Mouse (Mus musculus): ENCODE measurements around the gene Scp2d1. TPM values are rescaled to one million over a fixed set of nuclear protein-coding genes. Genes with fewer than 3 reads are reported as not detected.
A peak's percentile ranks its signal among the peaks of the same experiment; 100 is the strongest.

Scp2d1 gene
- total and polyA plus RNA-seq, 3 experiments, result not detected

GRCm38 (mm10) chr2:144807766-144808754, 15.4 kb upstream of the Scp2d1 start:
- intact Hi-C loops (cut with DNase I), result no loop called here
- no peaks in the 10 kb centered on the region for H3K4me1 ChIP-seq (ENCODE audit: control insufficient read depth, insufficient read depth, low read length)
- no peak for DNase-seq
- H3K27me3 ChIP-seq (ENCODE audit: control insufficient read depth, insufficient read depth, low read length), result no peaks in the 10 kb centered on the region
- no peaks in the 10 kb centered on the region for H3K79me2 ChIP-seq (replicated peaks; ENCODE audit: control insufficient read depth, insufficient read depth, low read length)
- H3K36me3 ChIP-seq (ENCODE audit: control insufficient read depth, insufficient read depth, low read length), result no peaks in the 10 kb centered on the region
- H3K27ac ChIP-seq, result no peak overlapping the region
- H3K4me3 ChIP-seq, result no peak overlapping the region
- 71% methylated on average over 15 of the region's 15 CpGs for WGBS
- TF ChIP-seq EP300 (IDR thresholded peaks at IDR 0.05; ENCODE audit: insufficient read depth, low read depth, low read length), result no peak
- no peak for TF ChIP-seq CTCF (IDR thresholded peaks at IDR 0.05)
- TF ChIP-seq POLR2A (IDR thresholded peaks at IDR 0.05; ENCODE audit: insufficient read depth, low read depth, low read length), result no peak
- H3K9ac ChIP-seq (ENCODE audit: low read depth, low read length), result no peak overlapping the region

- H3K27ac ChIP-seq, result no peak overlapping the region
- H3K27me3 ChIP-seq (ENCODE audit: control insufficient read depth, insufficient read depth, low read length), result no peaks in the 10 kb centered on the region
- H3K9ac ChIP-seq (ENCODE audit: low read depth, low read length), result no peak overlapping the region
- 67% methylated on average over 8 of the region's 8 CpGs for WGBS
- TF ChIP-seq POLR2A (IDR thresholded peaks at IDR 0.05; ENCODE audit: insufficient read depth, low read depth, low read length) (no peak), CTCF (IDR thresholded peaks at IDR 0.05) (no peak), EP300 (IDR thresholded peaks at IDR 0.05; ENCODE audit: insufficient read depth, low read depth, low read length) (no peak)
- no peak overlapping the region for H3K4me3 ChIP-seq
- no peaks in the 10 kb centered on the region for H3K4me1 ChIP-seq (ENCODE audit: control insufficient read depth, insufficient read depth, low read length)
- no peak for DNase-seq
- no peaks in the 10 kb centered on the region for H3K79me2 ChIP-seq (replicated peaks; ENCODE audit: control insufficient read depth, insufficient read depth, low read length)
- intact Hi-C loops (cut with DNase I), result no loop called here
- no peaks in the 10 kb centered on the region for H3K36me3 ChIP-seq (ENCODE audit: control insufficient read depth, insufficient read depth, low read length)
Observed at GRCm38 (mm10) chr2:144828457-144828985, 5.1 kb downstream of the Scp2d1 start.

- intact Hi-C loops (cut with DNase I), result no loop called here
- 76% methylated on average over 5 of the region's 5 CpGs for WGBS
- DNase-seq, result no peak
- no peaks in the 10 kb centered on the region for H3K79me2 ChIP-seq (replicated peaks; ENCODE audit: control insufficient read depth, insufficient read depth, low read length)
- H3K4me3 ChIP-seq, result no peak overlapping the region
- H3K27me3 ChIP-seq (ENCODE audit: control insufficient read depth, insufficient read depth, low read length), result no peaks in the 10 kb centered on the region
- no peak overlapping the region for H3K9ac ChIP-seq (ENCODE audit: low read depth, low read length)
- TF ChIP-seq CTCF (IDR thresholded peaks at IDR 0.05) (no peak), EP300 (IDR thresholded peaks at IDR 0.05; ENCODE audit: insufficient read depth, low read depth, low read length) (no peak), POLR2A (IDR thresholded peaks at IDR 0.05; ENCODE audit: insufficient read depth, low read depth, low read length) (no peak)
- no peaks in the 10 kb centered on the region for H3K4me1 ChIP-seq (ENCODE audit: control insufficient read depth, insufficient read depth, low read length)
- no peaks in the 10 kb centered on the region for H3K36me3 ChIP-seq (ENCODE audit: control insufficient read depth, insufficient read depth, low read length)
- no peak overlapping the region for H3K27ac ChIP-seq
Observed at GRCm38 (mm10) chr2:144836667-144837311, 13.3 kb downstream of the Scp2d1 start.

- Histone ChIP-seq H3K4me1 (ENCODE audit: control insufficient read depth, insufficient read depth, low read length) (no peaks in the 10 kb centered on the region), H3K27ac (no peak overlapping the region), H3K9ac (ENCODE audit: low read depth, low read length) (no peak overlapping the region), H3K4me3 (no peak overlapping the region), H3K79me2 (replicated peaks; ENCODE audit: control insufficient read depth, insufficient read depth, low read length) (no peaks in the 10 kb centered on the region), H3K36me3 (ENCODE audit: control insufficient read depth, insufficient read depth, low read length) (no peaks in the 10 kb centered on the region), H3K27me3 (ENCODE audit: control insufficient read depth, insufficient read depth, low read length) (no peaks in the 10 kb centered on the region)
- WGBS, result 63% methylated on average over 3 of the region's 3 CpGs
- intact Hi-C loops (cut with DNase I), result no loop called here
- no peak for DNase-seq
- no peak for TF ChIP-seq EP300 (IDR thresholded peaks at IDR 0.05; ENCODE audit: insufficient read depth, low read depth, low read length)
- TF ChIP-seq POLR2A (IDR thresholded peaks at IDR 0.05; ENCODE audit: insufficient read depth, low read depth, low read length), result no peak
- TF ChIP-seq CTCF (IDR thresholded peaks at IDR 0.05), result no peak
Observed at GRCm38 (mm10) chr2:144837312-144837679, 13.8 kb downstream of the Scp2d1 start.

- peak; percentile 5 to 27 for DNase-seq
- Histone ChIP-seq H3K4me3 (no peak overlapping the region), H3K27ac (no peak overlapping the region), H3K36me3 (ENCODE audit: control insufficient read depth, insufficient read depth, low read length) (no peaks in the 10 kb centered on the region), H3K9ac (ENCODE audit: low read depth, low read length) (no peak overlapping the region), H3K4me1 (ENCODE audit: control insufficient read depth, insufficient read depth, low read length) (no peaks in the 10 kb centered on the region), H3K79me2 (replicated peaks; ENCODE audit: control insufficient read depth, insufficient read depth, low read length) (no peaks in the 10 kb centered on the region), H3K27me3 (ENCODE audit: control insufficient read depth, insufficient read depth, low read length) (no peaks in the 10 kb centered on the region)
- intact Hi-C loops (cut with DNase I), result loop anchor here (1.0 to 10.0 kb wide), 2 partner anchors 144 to 233 kb away; no protein-coding TSS in a partner anchor
- TF ChIP-seq EP300 (IDR thresholded peaks at IDR 0.05; ENCODE audit: insufficient read depth, low read depth, low read length), result no peak
- TF ChIP-seq POLR2A (IDR thresholded peaks at IDR 0.05; ENCODE audit: insufficient read depth, low read depth, low read length), result no peak
- TF ChIP-seq CTCF (IDR thresholded peaks at IDR 0.05), result peak; percentile 64
- WGBS, result 66% methylated on average over 2 of the region's 2 CpGs
Observed at GRCm38 (mm10) chr2:144868827-144869226, 45.4 kb downstream of the Scp2d1 start.

Other genes starting within 250 kb of the Scp2d1 start
- gene Smim26, start 229.6 kb upstream of the Scp2d1 start, total RNA-seq (2021), result 10 to 100 TPM; 92.0 to 95.7 TPM
- 25.4 and 38.2 TPM in 2 replicates for gene Smim26, start 229.6 kb upstream of the Scp2d1 start, polyA plus RNA-seq (2012; rRNA removed)
- gene Dtd1, start 223.8 kb upstream of the Scp2d1 start, total RNA-seq (2021), result 10 to 100 TPM; 13.9 to 15.7 TPM
- 10.5 and 13.1 TPM in 2 replicates for gene Dtd1, start 223.8 kb upstream of the Scp2d1 start, polyA plus RNA-seq (2012; rRNA removed)